Mouse (Mus musculus) limb, embryonic 10.5 days (tissue): ENCODE results near the gene Hebp1. TPM values are rescaled to one million over a fixed set of nuclear protein-coding genes. Genes with fewer than 3 reads are reported as not detected.

Experiments
- DNase-seq: peaks from one replicate; pipeline ENCODE4 v3.0.0-alpha.2; 2017; ENCODE audit warnings: low spot score
- H3K27ac ChIP-seq: fragments of 300-500 bp; sonication (generic); 2 replicates; pipeline ENCODE4 v1.5.1; 2016; ENCODE audit warnings: mild to moderate bottlenecking
- H3K27me3 ChIP-seq: fragments of 300-500 bp; sonication (generic); 2 replicates; pipeline ENCODE4 v1.6.1; 2016; ENCODE audit warnings: low read depth, mild to moderate bottlenecking; ENCODE audit not compliant: poor library complexity, severe bottlenecking
- H3K36me3 ChIP-seq: fragments of 300-500 bp; sonication (generic); 2 replicates; pipeline ENCODE4 v1.6.1; 2016; ENCODE audit warnings: mild to moderate bottlenecking, moderate library complexity
- H3K4me1 ChIP-seq: fragments of 300-500 bp; sonication (generic); 2 replicates; pipeline ENCODE4 v1.6.1; 2016
- H3K4me3 ChIP-seq: fragments of 300-500 bp; sonication (generic); 2 replicates; pipeline ENCODE4 v1.5.1; 2016; ENCODE audit warnings: mild to moderate bottlenecking, moderate library complexity
- H3K9me3 ChIP-seq: fragments of 300-500 bp; sonication (generic); replicated peaks from 2 replicates; pipeline ENCODE4 v1.6.1; 2016; ENCODE audit warnings: mild to moderate bottlenecking
- WGBS: fragments of 180-500 bp; shearing (Covaris S2); methylation state at CpG from one replicate; pipeline ENCODE4 v1.1.7; 2016; 5-methylcytosine and 5-hydroxymethylcytosine counted together
- polyA plus RNA-seq: library from polyadenylated mRNA; unstranded; fragments of >200 nt; fragmentation: Nextera tagmentation; extraction: Ambion mirVana; gene quantifications from 2 replicates; pipeline ENCODE4 v1.2.1, GENCODE M21; 2016

Hebp1 gene
- polyA plus RNA-seq, 1 experiment from 2014 or later, result 4.3 TPM

DNA sequence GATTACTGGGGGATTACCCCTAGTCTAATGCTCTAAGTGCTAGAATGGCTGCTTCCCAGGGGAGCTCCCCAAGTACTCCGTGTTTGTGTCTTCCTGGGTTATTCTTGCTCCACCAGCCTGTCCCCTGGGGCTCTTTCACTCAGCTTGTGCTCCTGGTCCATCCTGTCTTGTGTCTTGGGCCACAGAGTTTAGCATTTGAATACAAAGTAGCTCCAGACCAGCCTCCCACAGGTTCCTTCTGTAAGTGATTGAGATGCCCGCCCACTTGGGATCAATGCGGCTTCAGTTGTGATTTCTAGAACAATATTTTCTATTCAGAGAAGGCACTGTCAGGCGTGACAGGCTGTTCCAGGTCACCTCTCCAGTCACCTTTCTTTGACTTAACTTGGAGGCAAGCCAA lies 4.1 kb downstream of the Hebp1 start:
- 55% methylated on average over 4 of the region's 4 CpGs for WGBS
- DNase-seq, result no peak
- peaks cover 10% of the 10 kb centered on the region for H3K4me1 ChIP-seq
- H3K36me3 ChIP-seq, result no peaks in the 10 kb centered on the region
- H3K27ac ChIP-seq, result no peak overlapping the region
- H3K4me3 ChIP-seq, result no peak overlapping the region
- no peaks in the 10 kb centered on the region for H3K9me3 ChIP-seq
- 0 out of 2 replicates have a peak, but pooled peaks cover 6% of the 10 kb centered on the region for H3K27me3 ChIP-seq

DNA sequence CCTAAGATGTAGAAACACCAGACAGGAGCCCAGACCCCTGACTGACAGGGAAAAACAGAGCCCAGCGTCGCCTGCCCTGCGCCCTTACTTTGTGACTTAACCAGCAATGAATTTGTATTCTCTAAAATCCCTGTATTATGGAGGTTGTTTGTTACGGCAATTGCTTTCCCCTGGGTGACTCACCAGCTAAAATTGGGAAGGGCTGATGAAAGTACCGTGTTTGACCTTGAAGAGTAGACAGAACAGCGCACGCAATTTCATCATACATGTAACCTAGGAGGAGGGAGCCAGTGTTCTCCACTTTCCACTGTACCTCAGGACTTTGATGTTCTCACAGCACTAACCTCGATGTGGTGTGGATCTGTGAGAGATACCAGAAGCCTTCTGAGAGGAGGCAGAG lies 4.8 kb downstream of the Hebp1 start:
- H3K27me3 ChIP-seq, result 0 out of 2 replicates have a peak, but pooled peaks cover 6% of the 10 kb centered on the region
- 79% methylated on average over 8 of the region's 8 CpGs for WGBS
- no peak overlapping the region for H3K4me3 ChIP-seq
- no peaks in the 10 kb centered on the region for H3K36me3 ChIP-seq
- H3K9me3 ChIP-seq, result no peaks in the 10 kb centered on the region
- no peak overlapping the region for H3K27ac ChIP-seq
- peaks cover 6% of the 10 kb centered on the region for H3K4me1 ChIP-seq
- DNase-seq, result no peak

DNA sequence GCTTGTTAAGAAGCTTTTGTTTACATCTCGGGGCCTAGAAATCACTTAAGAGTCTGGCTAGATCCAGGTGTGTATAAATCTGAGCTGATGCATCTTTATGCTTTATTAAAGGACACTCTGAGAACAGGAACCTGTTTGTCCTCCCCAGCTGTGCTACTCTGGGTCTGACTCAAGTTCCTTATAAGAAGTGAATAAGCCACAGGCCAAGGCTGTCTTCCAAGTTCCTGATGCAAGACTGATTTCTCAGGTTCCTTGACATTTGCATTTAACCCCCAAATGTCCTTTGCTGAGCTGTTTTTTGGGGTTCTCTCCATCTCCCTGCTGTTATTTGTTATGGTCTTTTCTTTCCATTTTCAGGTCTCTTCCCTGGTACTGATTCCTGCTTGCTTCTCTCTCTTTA lies 5.9 kb downstream of the Hebp1 start:
- H3K36me3 ChIP-seq, result no peaks in the 10 kb centered on the region
- peaks cover 4% of the 10 kb centered on the region for H3K4me1 ChIP-seq
- WGBS, result 88% methylated on average over 1 of the region's 1 CpGs
- no peak overlapping the region for H3K4me3 ChIP-seq
- H3K9me3 ChIP-seq, result no peaks in the 10 kb centered on the region
- DNase-seq, result no peak
- H3K27ac ChIP-seq, result no peak overlapping the region
- H3K27me3 ChIP-seq, result 0 out of 2 replicates have a peak, but pooled peaks cover 5% of the 10 kb centered on the region

DNA sequence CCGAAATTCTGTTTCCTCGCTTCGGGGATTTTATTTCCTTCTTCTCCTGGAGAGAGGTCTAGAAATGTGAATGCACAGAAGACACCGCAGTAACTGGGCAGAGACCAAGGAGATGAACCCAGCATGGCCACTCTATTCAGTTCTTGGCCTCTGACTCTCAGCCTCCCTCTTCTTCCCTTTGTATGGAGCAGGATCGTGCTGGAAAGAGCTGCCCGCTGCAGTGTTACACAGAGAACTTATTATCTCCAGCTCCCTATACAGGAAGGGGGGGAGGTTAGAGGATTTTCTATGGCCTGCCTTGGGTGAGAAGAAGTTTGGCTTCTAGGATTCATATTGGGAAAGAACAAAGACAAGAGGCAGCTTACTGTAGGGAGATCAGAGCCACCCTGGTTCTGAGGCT lies 7.7 kb downstream of the Hebp1 start:
- H3K27ac ChIP-seq, result no peak overlapping the region
- WGBS, result 89% methylated on average over 6 of the region's 6 CpGs

DNA sequence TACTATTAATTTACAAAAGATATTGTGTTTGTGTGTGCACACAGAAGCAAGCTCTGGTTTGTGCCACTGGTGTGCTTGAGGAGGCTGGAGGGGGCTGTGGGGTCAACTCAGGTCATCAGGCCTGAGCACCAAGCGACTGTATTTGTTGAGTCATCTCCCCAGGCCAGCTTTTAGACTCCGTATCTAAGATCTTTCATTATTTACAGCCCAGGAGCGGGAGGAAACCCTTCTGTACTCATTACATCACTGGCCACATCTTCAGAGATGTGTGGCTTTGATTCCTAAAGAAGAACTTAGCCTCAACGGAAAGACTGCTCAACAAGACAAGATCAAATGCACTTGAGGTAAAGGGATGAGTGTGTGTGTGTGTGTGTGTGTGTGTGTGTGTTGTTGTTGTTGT lies 9.2 kb downstream of the Hebp1 start:
- WGBS, result 66% methylated on average over 4 of the region's 4 CpGs
- H3K4me3 ChIP-seq, result no peak overlapping the region
- no peaks in the 10 kb centered on the region for H3K36me3 ChIP-seq
- H3K4me1 ChIP-seq, result peaks cover 8% of the 10 kb centered on the region
- no peaks in the 10 kb centered on the region for H3K27me3 ChIP-seq
- H3K27ac ChIP-seq, result no peak overlapping the region
- H3K9me3 ChIP-seq, result no peaks in the 10 kb centered on the region
- DNase-seq, result no peak

More for the DNA sequence above, 7.7 kb downstream of the Hebp1 start:
- H3K9me3 ChIP-seq, result no peaks in the 10 kb centered on the region
- peaks cover 8% of the 10 kb centered on the region for H3K4me1 ChIP-seq
- H3K36me3 ChIP-seq, result no peaks in the 10 kb centered on the region
- H3K4me3 ChIP-seq, result no peak overlapping the region
- H3K27me3 ChIP-seq, result no peaks in the 10 kb centered on the region
- DNase-seq, result no peak

DNA sequence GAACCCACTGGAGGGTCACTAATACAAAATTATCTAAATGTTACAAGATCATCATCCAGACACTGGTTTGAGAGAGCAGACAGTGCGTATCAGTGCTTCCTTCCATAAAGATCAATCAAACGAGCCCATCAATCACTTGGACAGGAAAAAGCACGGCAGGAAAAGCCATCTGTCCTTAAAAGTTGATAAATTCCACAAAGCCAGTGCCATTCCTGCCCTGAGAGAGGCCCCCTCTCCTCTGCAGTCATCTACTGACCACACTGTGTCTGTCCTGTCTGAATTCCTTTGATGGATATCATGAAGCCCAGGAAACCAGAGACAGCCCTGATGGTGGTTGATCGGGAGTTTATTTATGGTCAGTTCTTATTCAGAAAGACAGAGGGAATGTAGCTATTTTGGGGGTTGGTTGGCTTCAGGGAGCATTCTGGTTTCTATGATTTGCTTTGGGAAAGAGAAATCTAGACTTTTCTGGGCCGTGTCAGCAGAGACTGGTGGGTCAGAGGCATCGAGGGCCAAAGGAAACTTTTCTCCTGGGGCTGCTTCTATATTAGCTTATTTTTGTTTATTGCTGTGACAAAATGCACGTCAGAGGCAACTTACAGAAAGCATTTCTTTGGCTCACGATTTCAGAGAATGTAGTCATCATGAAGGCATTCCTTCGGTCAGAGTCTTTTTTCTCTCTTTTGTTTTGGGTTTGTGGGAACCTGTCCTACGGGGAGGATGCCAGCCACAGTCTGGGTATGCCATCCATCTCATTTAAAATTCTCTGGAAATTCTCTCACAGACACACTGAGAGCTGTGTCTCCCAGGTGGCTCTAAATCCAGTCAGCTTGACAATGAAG lies 10.5 kb downstream of the Hebp1 start:
- Histone ChIP-seq H3K4me1 (peaks cover 8% of the 10 kb centered on the region), H3K36me3 (no peaks in the 10 kb centered on the region), H3K9me3 (no peaks in the 10 kb centered on the region), H3K4me3 (no peak overlapping the region), H3K27ac (no peak overlapping the region), H3K27me3 (no peaks in the 10 kb centered on the region)
- DNase-seq, result no peak
- 53% methylated on average over 10 of the region's 10 CpGs for WGBS

DNA sequence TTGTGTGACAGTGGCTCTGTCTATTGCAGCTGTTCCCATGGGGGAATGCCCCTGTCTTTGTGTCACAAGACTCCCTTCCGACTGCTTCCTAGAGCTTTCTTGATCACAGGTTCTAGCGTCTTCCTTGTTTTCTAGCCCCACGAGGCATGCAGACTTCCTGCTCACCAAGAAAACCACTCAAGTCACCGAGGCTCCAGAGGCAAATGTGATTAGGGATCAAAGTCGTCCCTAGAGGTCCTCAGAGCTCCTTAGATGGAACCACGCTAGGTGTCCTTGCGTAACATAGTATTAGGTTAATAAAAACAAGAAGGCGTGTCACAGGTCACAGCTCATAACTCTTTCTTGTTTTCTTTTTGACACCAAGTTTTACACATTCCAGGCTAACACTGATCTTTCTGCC lies 13.9 kb downstream of the Hebp1 start:
- 45% methylated on average over 8 of the region's 8 CpGs for WGBS
- peaks cover 10% of the 10 kb centered on the region for H3K4me1 ChIP-seq
- H3K36me3 ChIP-seq, result no peaks in the 10 kb centered on the region
- H3K4me3 ChIP-seq, result no peak overlapping the region
- H3K9me3 ChIP-seq, result no peaks in the 10 kb centered on the region
- DNase-seq, result no peak
- H3K27me3 ChIP-seq, result peaks cover 29% of the 10 kb centered on the region
- H3K27ac ChIP-seq, result no peak overlapping the region

DNA sequence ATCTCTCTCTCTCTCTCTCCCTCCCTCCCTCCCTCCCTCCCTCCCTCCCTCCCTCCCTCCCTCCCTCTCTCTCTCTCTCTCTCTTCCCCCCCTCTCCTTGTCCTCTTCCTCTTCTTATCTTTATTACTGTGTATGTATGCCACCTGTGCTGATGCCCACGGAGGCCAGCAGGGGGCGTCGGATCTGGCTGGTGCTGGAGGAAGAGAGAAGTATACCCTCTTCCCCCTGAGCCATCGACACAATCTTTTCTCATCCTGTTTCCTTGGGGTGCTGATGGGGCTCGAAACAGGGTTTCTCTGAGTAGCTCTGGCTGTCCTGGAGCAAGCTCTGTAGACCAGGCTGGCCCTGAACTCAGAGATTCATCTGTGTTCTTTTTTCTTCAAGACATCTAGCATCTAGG lies 14.9 kb downstream of the Hebp1 start:
- no peak for DNase-seq
- no peak overlapping the region for H3K4me3 ChIP-seq
- WGBS, result 44% methylated on average over 5 of the region's 5 CpGs

DNA sequence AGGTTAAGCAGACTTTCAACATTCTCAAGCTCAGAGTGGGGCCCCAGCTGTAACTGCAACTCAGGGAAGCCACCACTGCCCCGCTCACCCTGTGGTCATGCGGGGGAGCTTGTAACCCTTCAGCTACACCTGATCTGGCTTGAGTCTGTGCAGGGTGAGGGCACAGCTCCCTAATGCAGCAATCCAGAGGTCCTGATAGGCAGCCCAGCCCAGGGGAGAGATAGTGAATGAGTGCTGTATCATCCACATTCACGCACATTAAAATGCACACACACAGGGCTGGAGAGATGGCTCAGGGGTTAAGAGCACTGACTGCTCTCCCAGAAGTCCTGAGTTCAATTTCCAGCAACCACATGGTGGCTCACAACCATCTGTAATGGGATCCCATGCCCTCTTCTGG lies 19.2 kb downstream of the Hebp1 start:
- H3K27ac ChIP-seq, result no peak overlapping the region
- no peaks in the 10 kb centered on the region for H3K36me3 ChIP-seq
- 44% methylated on average over 3 of the region's 3 CpGs for WGBS
- H3K27me3 ChIP-seq, result peaks cover 34% of the 10 kb centered on the region
- peaks cover 6% of the 10 kb centered on the region; the same call in 1 of the 2 replicates for H3K4me1 ChIP-seq
- H3K4me3 ChIP-seq, result no peak overlapping the region
- H3K9me3 ChIP-seq, result no peaks in the 10 kb centered on the region
- no peak for DNase-seq

More for the DNA sequence above, 14.9 kb downstream of the Hebp1 start:
- Histone ChIP-seq H3K36me3 (no peaks in the 10 kb centered on the region), H3K4me1 (peaks cover 13% of the 10 kb centered on the region), H3K27me3 (peaks cover 34% of the 10 kb centered on the region), H3K27ac (no peak overlapping the region), H3K9me3 (no peaks in the 10 kb centered on the region)

DNA sequence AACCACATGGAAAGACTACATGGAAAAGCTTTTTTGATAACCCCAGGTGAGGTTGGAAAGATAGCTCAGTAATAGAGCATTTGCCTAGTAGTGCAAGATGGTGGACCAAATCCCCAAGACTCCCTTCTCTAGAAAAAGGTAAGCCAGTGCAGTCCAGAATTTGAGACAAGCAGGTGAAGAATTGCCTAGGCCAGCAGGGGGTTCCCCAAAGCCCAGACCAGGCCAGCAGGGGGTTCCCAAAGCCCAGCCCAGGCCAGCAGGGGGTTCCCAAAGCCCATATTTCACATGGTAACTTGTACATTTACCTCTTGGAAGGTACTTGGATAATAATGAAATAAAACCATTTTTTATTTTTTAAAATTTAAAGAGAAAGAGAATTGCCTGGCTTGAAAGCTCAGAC lies 20.6 kb downstream of the Hebp1 start:
- no peaks in the 10 kb centered on the region for H3K36me3 ChIP-seq
- H3K4me3 ChIP-seq, result no peak overlapping the region
- H3K9me3 ChIP-seq, result no peaks in the 10 kb centered on the region
- no peak overlapping the region for H3K27ac ChIP-seq
- no peak for DNase-seq
- peaks cover 34% of the 10 kb centered on the region for H3K27me3 ChIP-seq
- H3K4me1 ChIP-seq, result peaks cover 6% of the 10 kb centered on the region; the same call in 1 of the 2 replicates

DNA sequence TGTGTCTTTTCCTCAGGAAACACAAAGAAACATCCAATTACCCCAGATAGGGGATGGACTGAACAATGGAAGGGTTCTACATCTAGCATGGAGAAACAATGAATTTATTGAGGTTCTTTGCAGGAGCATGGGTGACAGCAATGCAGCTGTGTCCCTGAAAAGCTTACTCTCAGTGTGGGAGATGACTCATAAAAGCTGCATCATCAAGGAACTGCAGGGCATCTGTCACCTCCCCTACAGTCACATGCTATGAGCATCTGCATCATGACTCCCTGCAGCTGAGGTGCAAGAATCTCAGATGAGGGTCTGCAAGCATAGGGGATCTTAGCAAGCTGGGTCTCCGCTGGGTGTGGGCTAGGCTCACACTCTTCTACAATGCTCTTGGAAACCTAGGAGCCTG lies 22.8 kb downstream of the Hebp1 start:
- H3K9me3 ChIP-seq, result no peaks in the 10 kb centered on the region
- peaks cover 3% of the 10 kb centered on the region; the same call in 1 of the 2 replicates for H3K4me1 ChIP-seq
- H3K4me3 ChIP-seq, result no peak overlapping the region
- 88% methylated on average over 1 of the region's 1 CpGs for WGBS
- H3K27me3 ChIP-seq, result peaks cover 14% of the 10 kb centered on the region
- DNase-seq, result no peak
- H3K27ac ChIP-seq, result no peak overlapping the region
- H3K36me3 ChIP-seq, result no peaks in the 10 kb centered on the region

DNA sequence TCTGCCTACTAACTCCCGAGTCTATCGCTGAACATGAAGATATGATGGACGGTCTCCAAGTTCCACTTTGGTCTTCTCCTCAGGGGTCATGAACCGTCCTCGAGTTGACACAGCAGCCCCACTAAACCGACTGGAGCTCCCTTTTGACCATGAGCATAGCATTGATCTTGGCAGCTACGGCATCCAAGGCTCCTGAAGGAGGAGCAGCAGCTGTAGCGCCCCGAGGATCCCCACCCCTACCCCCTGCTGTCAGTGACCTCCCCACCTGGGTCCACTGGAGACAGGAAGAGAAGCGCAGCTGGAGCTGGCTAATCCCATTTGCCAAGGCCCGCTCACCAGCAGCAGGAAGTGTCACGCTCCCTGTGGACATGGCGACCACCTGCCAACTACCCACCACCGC lies 26.1 kb downstream of the Hebp1 start:
- no peak overlapping the region for H3K4me3 ChIP-seq
- DNase-seq, result no peak
- no peaks in the 10 kb centered on the region for H3K9me3 ChIP-seq
- H3K36me3 ChIP-seq, result no peaks in the 10 kb centered on the region
- WGBS, result 70% methylated on average over 14 of the region's 14 CpGs
- no peak overlapping the region for H3K27ac ChIP-seq
- peaks cover 4% of the 10 kb centered on the region; the same call in 1 of the 2 replicates for H3K27me3 ChIP-seq
- H3K4me1 ChIP-seq, result peaks cover 13% of the 10 kb centered on the region

DNA sequence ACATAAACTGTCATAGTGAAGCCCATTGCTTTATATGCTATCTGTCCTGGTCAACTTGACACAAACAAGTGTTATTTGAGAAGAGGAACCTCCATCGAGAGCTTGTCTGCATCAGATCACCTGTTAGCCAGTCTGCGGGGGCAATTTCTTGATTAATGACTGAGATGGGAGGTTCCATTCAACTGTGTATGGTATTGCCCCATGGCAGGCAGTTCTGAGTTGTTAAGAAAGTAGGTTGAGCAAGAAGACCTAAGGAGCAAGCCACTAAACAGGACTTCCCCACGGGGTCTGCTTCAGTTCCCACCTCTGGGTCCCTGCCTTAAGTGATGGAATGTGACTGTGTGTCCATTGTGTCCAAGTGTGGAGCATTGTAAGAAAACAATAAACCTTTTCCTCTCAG lies 28.6 kb downstream of the Hebp1 start:
- WGBS, result 94% methylated on average over 3 of the region's 3 CpGs
- peaks cover 13% of the 10 kb centered on the region for H3K4me1 ChIP-seq
- H3K4me3 ChIP-seq, result no peak overlapping the region
- no peak overlapping the region for H3K27ac ChIP-seq
- peaks cover 14% of the 10 kb centered on the region for H3K27me3 ChIP-seq
- no peaks in the 10 kb centered on the region for H3K9me3 ChIP-seq
- DNase-seq, result no peak
- H3K36me3 ChIP-seq, result no peaks in the 10 kb centered on the region
